ENCODE assay signal across 8 mouse cellular contexts in genomic region chr9:104379532-104380162, GRCm38 (mm10). TPM values are rescaled to one million over a fixed set of nuclear protein-coding genes. Genes with fewer than 3 reads are reported as not detected.
DNase-seq lines count a peak whose midpoint lies in the region; ATAC-seq and TF ChIP-seq lines count a peak whose summit lies in the region.

No protein-coding gene starts in this region.

- no peak overlapping the region for H3K4me3 ChIP-seq in C2C12 (ENCODE audit: insufficient read depth, poor library complexity, severe bottlenecking)

- TF ChIP-seq CTCF in C2C12 (IDR thresholded peaks at IDR 0.05; ENCODE audit: control insufficient read depth, insufficient read depth, insufficient read length), result no peak

- no peaks in the 10 kb centered on the region for H3K36me3 ChIP-seq in C2C12 (ENCODE audit: control insufficient read depth, insufficient read depth)

- no peak for ATAC-seq in monocyte, adult 5-6 weeks (replicated peaks; ENCODE audit: insufficient number of reproducible peaks, low FRiP score, low TSS enrichment, poor library complexity, severe bottlenecking)

- H3K79me3 ChIP-seq in C2C12 (ENCODE audit: low read depth), result no peaks in the 10 kb centered on the region

- DNase-seq in embryo, embryonic 10 days (ENCODE audit: low spot score), result peak; percentile 63
- DNase-seq in embryo, embryonic 9.5 days (ENCODE audit: extremely low spot score), result no peak
- DNase-seq in left cerebral cortex, postnatal 14 days (ENCODE audit: low spot score in 2 of 2), result peak; percentile 33 to 52
- DNase-seq in left cerebral cortex, adult 8-10 months (ENCODE audit: low spot score in 2 of 2), result no peak
- peak; percentile 28 for DNase-seq in c-Kit-positive CD71-positive TER-119-positive erythroid progenitor cells, embryonic 14.5 days (ENCODE audit: low spot score)
- DNase-seq in mesoderm, embryonic 11.5 days (ENCODE audit: low read depth, low spot score), result peak; percentile 52

- H3K79me2 ChIP-seq in C2C12 (ENCODE audit: control insufficient read depth, insufficient read depth), result no peaks in the 10 kb centered on the region

- intact Hi-C loops in left cerebral cortex, postnatal 14 days (cut with DNase I), result no loop called here

- H3K27me3 ChIP-seq in C2C12 (ENCODE audit: control insufficient read depth, insufficient read depth, insufficient read length), result no peaks in the 10 kb centered on the region

- H3ac ChIP-seq in C2C12 (ENCODE audit: control insufficient read depth, insufficient read length, low read depth), result no peak overlapping the region

TF ChIP-seq in C2C12, 6 proteins besides CTCF, POLR2A, EP300 and RAD21:
- TF ChIP-seq MYOD1 (IDR thresholded peaks at IDR 0.05; ENCODE audit: control insufficient read depth, insufficient read length, low read depth), result peak; percentile 24
- TF ChIP-seq FOSL1 (IDR thresholded peaks at IDR 0.05; ENCODE audit: insufficient read depth, low read length, poor library complexity, severe bottlenecking), result no peak

RNA-seq across cellular contexts. Expression of gene Acpp, which starts 42.1 kb away (rescaled TPM):
- under 1 TPM; 0.13 to 0.46 TPM for total RNA-seq in left cerebral cortex, postnatal 14 days (2021)
- under 1 TPM in 2 of 4 experiments, not detected in 2; 0.34 to 0.81 TPM for total RNA-seq in left cerebral cortex, adult 8-10 months (2022)
- 0.04 TPM for polyA plus RNA-seq in C2C12 (2012; fragmentation: generic; extraction: Trizol)
- total RNA-seq in monocyte, adult 5-6 weeks (2017), result 3.9 to 15.1 TPM (median 12.7 TPM) in 3 replicates

Comparison
In these comparisons a context has a peak if more than half of its experiments do, and no peak if none do; other contexts are left out.
1. DNase-seq: peak in embryo, embryonic 10 days (single experiment), left cerebral cortex, postnatal 14 days (2 of 2), c-Kit-positive CD71-positive TER-119-positive erythroid progenitor cells, embryonic 14.5 days (single experiment) and mesoderm, embryonic 11.5 days (single experiment); none in embryo, embryonic 9.5 days (single experiment) and left cerebral cortex, adult 8-10 months (0 of 2).